Mouse (Mus musculus): ENCODE results near the gene Tmem151a.

GRCm38 (mm10) chr19:5092083-5092482 lies 6.8 kb upstream of the Tmem151a start:
- TF ChIP-seq POLR2A (IDR thresholded peaks at IDR 0.05; ENCODE audit: extremely low read depth, insufficient read depth, low read length) (no peak), CTCF (IDR thresholded peaks at IDR 0.05; ENCODE audit: low read depth, low read length) (no peak)
